ENCODE assay signal across 16 mouse cellular contexts in genomic region chr7:114747596-114747995, GRCm38 (mm10). TPM values are rescaled to one million over a fixed set of nuclear protein-coding genes. Genes with fewer than 3 reads are reported as not detected.
DNase-seq lines count a peak whose midpoint lies in the region; ATAC-seq lines count a peak whose summit lies in the region.
"Had no signal": no experiment of that assay in that cellular context is flagged by ENCODE, and none has a peak within 500 bp of the region (broad histone marks: within the 10 kb centered on the region; RNA-seq: fewer than 3 reads in every experiment).

No protein-coding gene starts in this region.

- ATAC-seq in frontal cortex, adult (ENCODE audit: low TSS enrichment) = peak; percentile 73
- ATAC-seq: forebrain, embryonic 14.5 days had no signal

- intact Hi-C loops in left cerebral cortex, postnatal 14 days (cut with DNase I) = loop anchor here (5.0 kb wide), 1 partner anchor 60 kb away; no protein-coding TSS in a partner anchor

- no peak for DNase-seq in frontal cortex, postnatal 14 days (ENCODE audit: low spot score in 2 of 2)
- DNase-seq in left cerebral cortex, adult 8-10 months (ENCODE audit: low spot score in 2 of 2) = peak; percentile 9 to 51
- no peak for DNase-seq in left cerebral cortex, postnatal 14 days (ENCODE audit: low spot score in 2 of 2)
- peak; percentile 45 for DNase-seq in embryo, embryonic 10.5 days (ENCODE audit: low spot score)
- peak; percentile 26 for DNase-seq in layer of hippocampus, adult 9-10 months (ENCODE audit: low spot score)
- DNase-seq in urinary bladder, postnatal 36 days (ENCODE audit: low spot score in 2 of 2) = no peak
- DNase-seq: gastrocnemius, postnatal 36 days; kidney, adult 9 months; lung, postnatal 36 days; midbrain, embryonic 14.5 days; right cerebral cortex, postnatal 25 days; thymus, postnatal 36 days had no signal

RNA-seq across cellular contexts. Expression of gene Insc, which starts 4.1 kb away (rescaled TPM):
- total RNA-seq in left cerebral cortex, adult 8-10 months (2022) = 1 to 10 TPM; 3.4 to 5.8 (median 4.8) TPM
- 1 to 10 TPM; 1.7 to 2.2 TPM for total RNA-seq in left cerebral cortex, postnatal 14 days (2021)
- total RNA-seq: neutrophil, adult 5-6 weeks had no signal

RNA-seq across cellular contexts. Expression of gene Calcb, which starts 29.2 kb away (rescaled TPM):
- not detected for total RNA-seq in left cerebral cortex, adult 8-10 months (2022)
- under 1 TPM in 1 of 2 experiments, not detected in 1; 0.72 TPM for total RNA-seq in left cerebral cortex, postnatal 14 days (2021)
- total RNA-seq: gastrocnemius, postnatal 36 days; left cerebral cortex, postnatal 25 days; neutrophil, adult 5-6 weeks had no signal

Comparison
In these comparisons a context has a peak if more than half of its experiments do, and no peak if none do; other contexts are left out.
1. DNase-seq: peak in left cerebral cortex, adult 8-10 months (2 of 2), embryo, embryonic 10.5 days (single experiment) and layer of hippocampus, adult 9-10 months (single experiment); none in frontal cortex, postnatal 14 days (0 of 2), left cerebral cortex, postnatal 14 days (0 of 2) and urinary bladder, postnatal 36 days (0 of 2).